Mouse (Mus musculus) adrenal gland, adult 18-20 months (tissue): ENCODE data around the gene Psen2. TPM values are rescaled to one million over a fixed set of nuclear protein-coding genes. Genes with fewer than 3 reads are reported as not detected.
A peak's percentile ranks its signal among the peaks of the same experiment; 100 is the strongest.

ENCODE experiments used
- DNase-seq, 2 experiments: peaks; one replicate each; pipeline ENCODE4 v3.0.0; 2021 to 2022; ENCODE audit warnings: low spot score in 2 of 2
- total RNA-seq, 2 experiments: library from RNA; stranded (reverse); gene quantifications; 1 replicate in 1 of 2; 2 replicates in 1 of 2; pipeline ENCODE4 v1.2.3; 2021

The Psen2 gene
- total RNA-seq, 2 experiments from 2014 or later = 29.0 to 33.0 TPM

DNA sequence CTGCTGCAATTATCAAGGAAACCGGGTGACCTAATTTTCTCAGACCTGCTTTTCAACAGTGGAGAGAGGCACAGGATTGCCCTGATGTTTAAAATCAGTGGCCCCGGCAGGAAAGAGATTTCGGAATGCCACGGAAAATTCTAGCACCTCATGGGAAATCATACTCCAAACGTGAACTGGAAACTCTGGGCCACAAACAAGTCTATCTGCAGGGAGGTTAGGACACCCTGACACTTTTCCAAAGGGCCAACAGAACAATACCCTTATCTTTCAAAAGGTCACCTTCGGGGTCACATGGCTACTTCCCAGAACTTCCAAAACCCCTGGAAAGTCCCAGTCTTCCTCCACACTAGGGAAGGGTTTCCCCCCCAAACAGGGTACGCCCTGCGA lies 12.8 kb downstream of the Psen2 start:
- peak in 1 of 2 experiments; percentile 20 for DNase-seq

DNA sequence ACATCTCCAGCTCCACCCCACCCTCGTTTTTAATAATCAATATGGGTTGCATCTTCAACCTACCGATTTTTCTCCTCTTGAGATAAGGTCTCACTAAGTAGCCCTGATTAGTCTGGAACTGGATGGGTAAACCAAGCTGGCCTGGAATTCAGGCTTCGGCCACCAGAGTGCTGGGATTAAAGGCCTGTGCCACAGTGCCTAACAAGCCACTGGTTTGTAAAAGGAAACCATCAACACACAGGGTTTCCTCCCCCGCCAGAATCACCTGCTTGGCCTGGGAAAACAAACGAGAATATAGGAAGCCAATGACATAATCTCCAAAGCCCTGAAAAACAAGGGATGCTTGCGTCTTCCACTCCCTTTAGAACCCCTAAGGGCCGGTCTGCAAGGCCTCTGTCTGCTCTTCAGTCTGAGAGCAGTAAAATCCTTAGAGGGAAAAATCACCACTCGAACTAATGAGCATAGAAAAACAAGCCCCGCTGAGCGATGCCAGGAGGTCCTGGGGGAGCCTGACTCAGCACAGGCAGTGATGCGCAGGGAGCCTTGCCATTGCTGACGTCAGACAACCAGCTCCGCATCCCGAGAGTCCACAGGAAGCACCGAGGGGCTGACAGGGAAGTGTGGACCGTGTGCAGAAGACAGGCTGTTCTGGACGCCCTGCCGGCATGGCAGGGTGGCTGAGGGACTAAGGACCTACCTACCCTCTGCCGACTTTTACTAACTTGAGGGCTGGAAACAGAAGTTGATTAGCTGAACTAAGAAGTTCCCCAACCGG lies 13.4 kb downstream of the Psen2 start:
- peak; percentile 36 to 59 for DNase-seq

DNA sequence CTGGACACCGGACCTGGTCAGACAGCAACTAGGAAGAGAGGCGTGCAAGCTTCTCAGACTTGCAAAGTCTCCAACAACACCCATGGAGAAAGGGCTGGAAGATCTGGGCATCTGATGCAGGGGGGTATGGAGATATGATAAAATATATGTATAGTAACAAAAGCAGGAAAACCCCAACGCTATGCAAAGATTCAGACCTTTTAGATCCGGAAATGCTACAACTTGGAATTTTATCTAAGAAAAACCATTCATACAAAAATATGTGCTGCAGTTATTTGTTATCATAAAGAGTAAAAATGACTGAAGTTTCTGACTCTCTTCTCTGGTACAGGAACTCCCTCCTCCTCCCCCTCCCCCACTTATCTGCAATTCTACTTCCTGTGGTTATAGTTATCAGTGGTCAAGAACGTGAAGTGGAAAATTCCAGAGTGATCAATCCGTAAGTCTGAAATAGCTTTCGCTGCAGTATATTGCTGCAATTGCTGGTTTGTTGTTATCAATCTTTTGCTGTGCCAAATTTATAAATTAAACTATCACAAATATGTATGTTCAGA lies 14.6 kb downstream of the Psen2 start:
- no peak for DNase-seq

DNA sequence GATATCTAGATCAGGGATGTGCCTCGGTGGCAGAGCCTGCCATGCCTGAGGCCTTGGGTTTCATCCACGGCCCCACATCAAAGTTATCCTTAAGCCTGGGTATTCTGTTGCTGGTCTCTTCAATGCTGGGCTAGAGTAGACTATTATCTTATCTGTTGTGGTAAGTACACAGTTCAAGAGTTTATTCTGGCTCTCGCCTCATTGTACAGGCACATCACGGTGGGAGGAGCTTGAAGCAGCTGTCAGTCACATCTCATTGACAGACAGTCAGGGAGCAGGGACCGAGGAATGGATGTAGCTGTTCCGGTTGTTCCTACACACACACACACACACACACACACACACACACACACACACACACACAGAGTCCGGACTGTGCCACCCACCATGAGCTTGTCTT lies 15.3 kb downstream of the Psen2 start:
- no peak for DNase-seq

DNA sequence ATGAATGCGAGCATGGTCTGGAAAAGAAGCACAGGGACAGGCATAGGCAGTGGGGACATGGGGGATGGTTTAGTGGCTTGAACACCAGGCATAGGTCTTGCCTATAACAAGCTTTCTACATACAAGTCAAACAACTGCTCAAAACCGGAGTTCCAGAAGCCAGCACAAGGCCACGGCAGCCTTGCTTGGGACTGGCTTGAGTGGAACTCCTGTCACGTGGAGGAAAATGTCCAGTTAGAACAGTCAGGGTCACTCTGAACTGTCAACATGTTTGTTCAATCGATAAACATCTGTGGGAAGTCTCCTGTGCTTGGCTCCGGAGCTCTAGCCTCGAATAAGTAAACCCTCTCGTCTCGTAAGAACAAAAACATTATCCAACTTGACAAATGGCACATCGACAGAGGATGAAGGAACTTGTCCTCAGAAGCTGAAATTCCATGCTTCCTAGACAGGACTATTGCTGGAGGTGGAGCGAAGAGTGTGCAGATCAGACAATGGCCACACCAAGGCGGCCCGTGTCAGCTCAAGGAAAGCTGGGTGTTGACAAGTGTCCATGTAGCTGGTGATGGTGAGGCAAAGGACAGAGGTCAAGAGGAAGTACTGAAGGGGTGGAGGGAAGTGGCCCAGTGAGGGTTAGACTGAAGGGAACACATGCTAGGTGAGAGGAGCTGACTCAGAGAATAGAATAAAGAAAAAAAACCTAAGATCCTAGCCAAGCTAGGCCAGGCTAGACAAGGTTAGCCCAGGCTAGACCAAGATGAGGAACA lies 17.3 kb downstream of the Psen2 start:
- DNase-seq = no peak

DNA sequence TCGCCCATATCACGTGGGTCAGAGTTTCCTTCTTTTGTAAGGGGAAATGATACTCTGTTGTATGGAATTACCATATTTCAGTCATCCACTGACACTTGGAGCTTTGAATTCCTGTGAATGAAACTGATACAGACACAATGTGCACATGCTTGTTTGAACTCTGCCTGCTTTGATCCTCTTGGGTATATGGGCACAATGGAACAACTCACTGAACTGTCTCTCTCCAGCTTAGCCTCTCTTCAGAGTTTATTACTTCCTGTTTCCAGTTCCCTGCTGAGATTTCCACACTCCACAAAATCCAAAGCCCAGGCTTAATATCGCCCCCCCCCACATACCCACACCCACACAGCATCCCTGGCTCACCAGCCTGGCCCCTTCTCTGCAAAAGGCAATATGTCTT lies 31.5 kb downstream of the Psen2 start:
- DNase-seq = no peak

DNA sequence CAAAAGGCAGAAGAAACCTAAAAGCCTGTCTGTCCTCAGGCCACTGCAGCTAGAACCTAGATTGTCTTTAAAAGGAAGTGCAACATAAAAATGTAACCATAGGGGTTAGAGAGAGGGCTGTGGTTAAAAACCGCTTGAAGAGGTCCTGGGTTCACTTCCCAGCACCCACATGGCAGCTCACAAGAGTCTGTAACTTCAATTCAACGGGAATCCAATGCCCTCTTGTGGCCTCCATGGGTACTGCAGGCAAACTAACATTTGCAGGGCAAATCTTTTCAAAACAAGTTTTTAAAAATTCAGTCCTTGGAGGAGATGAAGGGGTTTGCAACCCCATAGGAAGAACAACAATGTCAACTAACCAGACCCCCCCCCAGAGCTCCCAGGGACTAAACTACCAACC lies 32.7 kb downstream of the Psen2 start:
- no peak for DNase-seq

DNA sequence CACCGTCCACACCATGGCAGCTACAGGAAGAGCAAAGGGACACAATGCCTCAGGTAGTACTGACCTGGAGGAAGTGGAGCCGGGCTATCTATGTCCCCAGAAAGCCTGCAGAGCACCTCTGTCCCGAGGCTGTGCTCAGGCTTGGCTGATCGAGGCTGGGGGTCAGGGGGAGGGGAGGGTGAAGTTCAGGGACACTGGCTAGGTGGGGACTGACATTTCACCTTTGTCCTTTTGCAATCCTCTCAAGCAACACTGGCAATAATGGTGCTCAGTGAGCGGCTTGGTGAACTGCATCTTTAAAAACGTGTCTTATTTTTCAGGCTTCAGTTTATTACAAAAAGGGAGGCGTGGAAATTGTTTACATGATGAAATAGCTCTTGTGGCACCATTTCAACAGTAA lies 33.3 kb downstream of the Psen2 start:
- no peak for DNase-seq

DNA sequence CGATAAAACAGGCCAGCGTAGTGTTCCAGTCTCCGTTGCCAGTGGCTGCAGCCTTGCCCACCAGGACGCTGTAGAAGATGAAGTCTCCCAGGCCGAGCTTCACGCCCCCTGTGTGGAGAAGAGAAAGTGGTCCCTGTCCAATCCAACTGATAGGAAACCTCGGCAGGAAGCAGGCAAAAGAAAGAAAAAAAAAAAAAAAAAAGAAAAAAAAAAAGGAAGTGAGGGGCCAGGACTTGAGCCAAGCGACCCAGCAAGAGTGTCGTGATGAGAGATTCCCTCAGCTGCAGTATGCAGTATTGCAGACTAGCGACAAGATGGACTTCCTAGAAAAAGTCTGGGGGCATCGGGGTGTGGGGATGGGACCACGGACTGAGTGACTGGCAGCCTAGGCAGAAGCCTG lies 34.4 kb downstream of the Psen2 start:
- DNase-seq = no peak

DNA sequence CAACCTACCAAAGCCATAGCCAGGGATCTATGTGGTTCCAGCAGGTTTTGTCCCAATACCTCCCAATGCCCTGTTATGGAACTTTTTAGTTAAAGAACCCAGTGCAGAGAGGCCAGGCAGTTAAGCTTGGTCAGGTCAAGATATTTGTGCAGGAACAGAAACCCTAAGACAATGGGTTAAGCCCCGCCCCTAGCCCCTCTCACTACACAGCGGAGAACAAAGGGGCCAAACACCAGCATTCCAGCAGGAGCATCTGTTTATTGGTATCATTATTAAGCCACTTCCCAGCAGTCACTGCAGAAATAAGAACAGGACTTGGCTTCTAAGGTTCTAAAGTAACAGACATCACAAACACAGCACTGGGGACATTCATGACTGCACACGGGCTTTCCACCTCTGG lies 36.5 kb downstream of the Psen2 start:
- no peak for DNase-seq

DNA sequence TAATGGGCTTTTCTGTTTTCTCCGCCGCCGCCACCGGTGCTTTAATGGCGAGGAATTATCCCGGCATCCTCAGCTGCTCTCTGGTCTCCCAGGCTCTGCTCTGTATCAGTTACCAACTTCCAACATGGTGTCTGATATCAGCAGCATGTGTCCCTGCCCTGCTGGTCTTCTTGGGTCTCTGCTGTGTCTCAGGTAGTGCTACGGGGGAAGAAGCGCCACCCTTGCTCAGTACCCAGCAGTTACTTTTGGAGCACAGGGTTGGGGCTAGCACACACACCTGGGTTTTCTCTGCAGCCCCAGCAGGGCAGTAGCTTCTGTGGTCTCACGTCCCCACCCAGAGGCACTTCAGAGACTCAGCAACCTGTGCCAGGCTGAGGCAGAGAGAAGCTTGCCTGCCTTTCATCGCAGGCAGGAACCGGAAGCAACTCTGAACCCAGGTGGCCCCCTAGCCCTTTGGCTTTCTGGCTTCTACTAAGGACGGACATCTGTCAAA lies 37.0 kb downstream of the Psen2 start:
- peak in 1 of 2 experiments; percentile 29 for DNase-seq

DNA sequence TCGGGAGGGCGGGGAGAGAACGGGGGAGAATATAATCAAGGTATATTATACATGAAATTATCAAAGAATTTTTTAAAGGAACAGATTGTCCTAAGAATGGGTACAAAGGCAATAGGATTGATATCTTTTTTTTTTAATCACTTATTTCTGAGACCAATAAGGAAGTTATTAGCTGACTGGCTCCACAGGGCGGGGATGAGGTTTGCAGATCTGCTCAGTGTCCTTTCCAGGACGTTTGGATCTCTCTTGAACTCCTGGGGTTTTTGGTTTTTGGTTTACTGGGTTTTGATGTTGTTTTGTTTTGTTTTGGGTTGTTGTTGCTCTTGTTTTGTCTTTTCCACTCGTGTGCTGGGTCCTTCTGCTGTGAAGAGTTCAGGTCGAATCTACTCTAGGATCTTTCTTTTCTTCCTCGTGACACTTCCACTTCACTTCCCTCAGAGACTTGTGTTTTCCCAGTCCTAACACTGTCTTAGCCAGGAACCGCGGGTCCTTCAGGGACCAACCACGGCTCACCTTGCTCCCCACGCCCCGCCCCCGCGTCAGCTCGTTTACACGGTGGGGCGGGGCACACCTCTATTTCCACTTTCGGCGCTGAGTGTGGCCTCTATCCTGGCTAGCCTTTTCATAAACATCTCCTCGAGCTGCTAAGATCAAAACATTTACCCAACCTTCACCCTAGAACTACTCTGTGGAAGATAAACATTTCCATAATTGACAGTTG lies 37.6 kb downstream of the Psen2 start:
- DNase-seq = peak; percentile 46 to 51

DNA sequence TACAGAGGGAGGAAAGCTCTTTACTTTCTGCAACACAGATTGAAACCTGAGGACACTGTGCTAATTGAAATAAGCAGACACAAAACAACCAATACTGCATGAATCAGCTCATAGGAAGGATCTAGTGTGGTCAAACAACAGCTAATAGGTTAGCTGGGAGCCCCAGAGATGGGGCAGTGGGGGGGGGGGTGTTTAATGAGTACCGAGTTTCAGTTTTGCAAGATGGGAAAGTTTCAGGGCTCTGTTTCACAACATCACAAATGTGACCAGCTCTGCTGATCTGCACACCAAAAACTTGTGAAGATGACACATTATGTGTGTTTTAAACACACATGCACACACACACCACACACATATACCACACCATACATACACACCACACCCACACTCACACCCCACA lies 41.2 kb downstream of the Psen2 start:
- no peak for DNase-seq

DNA sequence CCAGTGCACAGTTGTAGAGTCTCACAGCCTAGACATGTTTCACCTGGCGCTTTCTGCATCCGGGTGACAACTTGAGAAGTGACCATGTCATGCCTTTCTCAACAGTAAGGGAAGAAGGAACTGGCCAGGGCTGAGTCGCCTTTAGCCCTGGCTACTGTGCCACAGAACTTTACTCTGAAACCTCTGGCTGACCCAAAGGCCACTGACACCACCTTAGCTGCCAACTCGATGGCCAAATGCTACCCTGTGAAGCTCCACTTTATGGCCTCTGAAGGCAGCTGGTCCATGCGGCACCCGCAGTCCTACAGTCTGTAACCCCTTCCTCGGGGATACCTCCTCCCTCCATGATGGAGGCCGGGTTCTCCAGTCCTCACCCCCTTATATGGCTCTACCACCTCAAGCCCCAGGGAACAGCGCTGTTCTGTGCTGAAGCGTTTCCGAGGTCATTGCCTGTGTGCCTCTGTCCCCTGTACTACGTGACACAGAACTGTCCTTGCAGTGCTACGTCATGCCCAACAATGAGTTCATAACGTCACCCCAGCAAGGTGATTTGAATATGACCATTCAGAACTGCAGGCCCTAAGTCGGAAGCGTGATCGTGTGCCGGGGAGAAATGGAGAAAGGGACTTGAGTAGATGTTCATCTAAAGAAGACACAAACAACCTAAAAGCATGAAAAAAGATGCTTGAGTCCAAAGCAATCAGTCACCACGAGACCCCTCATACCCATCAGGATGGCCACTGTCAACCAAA lies 42.3 kb downstream of the Psen2 start:
- DNase-seq = no peak

DNA sequence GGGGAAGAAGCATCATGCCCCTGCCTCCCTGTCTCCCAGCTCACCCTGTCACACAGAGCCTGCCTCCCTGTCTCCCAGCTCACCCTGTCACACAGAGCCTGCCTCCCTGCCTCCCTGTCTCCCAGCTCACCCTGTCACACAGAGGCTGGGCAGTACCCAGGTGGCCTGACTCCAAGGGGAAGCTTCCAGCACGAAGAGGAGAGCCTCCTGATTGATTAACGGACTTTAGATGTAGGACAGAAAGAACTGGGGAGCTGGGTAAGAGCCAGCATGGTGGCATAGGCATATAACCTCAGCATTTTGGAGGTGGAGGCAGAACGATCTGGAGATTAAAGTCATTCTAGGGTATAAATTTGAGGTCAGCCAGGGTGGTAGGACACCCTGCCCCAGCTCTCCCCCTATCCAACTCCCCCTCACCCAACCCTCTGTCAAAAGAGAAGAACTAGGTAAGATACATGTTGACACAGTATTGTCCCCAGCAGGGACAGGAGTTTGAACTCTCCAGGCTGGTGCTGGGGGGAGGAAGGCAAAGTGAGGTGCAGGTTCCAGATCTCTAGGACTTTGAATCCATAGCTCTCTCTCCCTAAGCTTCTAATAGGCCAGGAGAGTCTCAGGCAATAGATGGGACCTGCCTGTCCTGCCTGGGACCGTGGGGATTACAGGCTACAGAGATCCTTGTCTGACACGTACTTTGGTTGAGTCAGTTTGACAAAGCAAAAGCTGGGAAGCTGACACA lies 46.5 kb downstream of the Psen2 start:
- no peak for DNase-seq

DNA sequence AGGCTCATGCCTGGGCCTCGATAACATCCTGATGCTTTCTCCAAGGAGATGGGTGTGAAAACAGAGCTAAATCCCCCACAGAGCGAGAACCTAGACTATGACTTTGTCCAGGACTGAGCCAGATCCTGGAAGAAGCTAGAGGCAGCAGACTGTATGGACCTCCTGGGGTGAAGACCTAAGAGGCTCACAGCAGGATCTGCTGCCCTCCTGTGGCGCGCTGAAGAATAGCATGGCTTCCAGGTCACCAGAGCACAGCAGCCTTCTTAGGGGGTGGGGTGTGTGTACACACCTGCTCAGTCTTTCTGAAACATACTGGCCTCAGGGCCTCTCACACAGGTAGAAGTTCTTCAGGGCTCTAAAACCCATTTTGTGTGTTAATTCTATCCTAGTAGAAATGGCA lies 48.2 kb downstream of the Psen2 start:
- peak; percentile 63 to 72 for DNase-seq

DNA sequence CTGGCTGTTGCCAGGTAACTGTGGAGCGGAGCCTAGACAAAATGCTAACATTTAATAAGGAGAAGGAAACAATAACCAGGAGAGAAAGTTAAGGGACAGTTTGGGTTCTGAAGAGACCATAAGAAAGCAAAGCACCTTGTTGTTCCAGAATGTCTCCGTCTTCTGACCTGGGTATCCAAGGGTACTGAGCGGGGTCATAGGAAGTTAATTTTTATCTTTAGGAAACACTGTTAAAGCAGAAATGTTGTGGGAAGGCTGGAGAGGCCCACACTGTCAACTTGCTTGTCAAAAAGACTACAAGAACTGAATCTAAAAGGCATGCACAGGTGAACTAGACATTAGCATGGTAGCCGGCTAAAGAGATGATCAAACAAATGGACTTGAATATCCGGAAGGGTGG lies 50.3 kb downstream of the Psen2 start:
- no peak for DNase-seq

DNA sequence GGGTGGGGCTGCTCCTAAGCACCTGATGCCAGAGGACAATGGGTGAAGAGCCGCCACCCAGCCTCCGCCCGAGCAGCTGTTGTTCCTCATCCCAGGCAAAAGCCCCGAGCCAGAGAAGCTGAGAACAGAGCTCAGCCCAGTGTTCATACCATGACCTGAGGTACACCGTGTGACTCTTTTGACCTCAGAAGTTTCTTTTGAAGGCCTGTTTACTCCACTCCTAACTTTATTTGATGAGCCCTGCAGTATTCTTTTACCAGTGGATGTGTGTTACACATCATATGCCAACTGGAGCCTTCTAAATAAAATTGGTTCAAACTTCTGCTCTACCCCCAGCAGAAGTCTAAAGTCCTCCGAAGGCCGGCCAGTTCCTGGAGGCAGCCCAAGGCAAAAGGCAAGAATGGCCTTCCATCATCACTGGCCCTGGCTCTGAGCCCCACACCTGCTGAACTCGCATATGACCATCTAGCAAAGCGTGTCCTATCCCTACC lies 52.4 kb downstream of the Psen2 start:
- DNase-seq = no peak

DNA sequence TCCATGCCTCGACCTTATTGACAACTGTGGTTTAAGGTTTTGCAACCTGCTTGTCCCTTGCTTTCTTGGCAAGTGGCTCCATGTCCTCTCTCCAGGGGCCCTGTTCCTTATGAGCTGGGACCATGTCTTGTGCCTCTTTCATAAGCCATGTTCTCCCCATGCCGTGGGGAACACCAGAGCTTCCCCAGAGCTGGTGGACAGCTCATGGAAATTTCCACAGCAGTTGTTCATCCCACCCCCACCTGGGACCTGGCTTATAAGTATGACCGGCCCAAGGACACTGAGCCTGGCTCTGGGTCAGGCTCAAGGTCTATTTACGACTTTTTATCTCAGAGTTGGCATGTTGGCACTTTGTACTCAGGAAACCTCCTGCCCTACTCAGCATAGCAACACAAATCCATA lies 53.2 kb downstream of the Psen2 start:
- DNase-seq = peak in 1 of 2 experiments; percentile 42

DNA sequence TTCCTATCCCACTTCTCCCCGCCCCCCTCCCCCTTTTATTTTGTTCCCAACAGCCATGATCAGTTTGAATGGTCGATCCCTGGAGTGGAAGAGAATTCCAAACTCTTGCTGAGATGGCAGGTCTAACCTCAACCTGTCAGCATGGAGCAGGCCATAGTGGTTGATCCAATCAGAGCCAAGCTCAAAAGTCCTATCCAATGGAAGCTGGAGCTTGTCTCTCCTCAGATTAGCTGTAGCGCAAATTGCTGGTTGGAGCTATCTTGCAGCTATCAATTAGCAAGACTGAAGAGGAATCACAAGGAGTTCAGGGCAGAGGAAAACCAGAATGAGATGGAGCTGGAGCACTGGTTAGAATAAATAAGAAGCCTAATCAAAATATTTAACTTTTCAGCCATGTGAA lies 54.9 kb downstream of the Psen2 start:
- no peak for DNase-seq
